Mouse (Mus musculus) layer of hippocampus, postnatal 36 days (tissue): ENCODE results near the gene Scgb1b3. TPM values are rescaled to one million over a fixed set of nuclear protein-coding genes. Genes with fewer than 3 reads are reported as not detected.

ENCODE experiments used
- DNase-seq, 2 experiments: peaks; one replicate each; pipeline ENCODE4 v3.0.0; 2022
- total RNA-seq, 2 experiments: library from RNA; stranded (reverse); gene quantifications; 2 replicates each; pipeline ENCODE4 v1.2.3; 2021

The Scgb1b3 gene
- total RNA-seq, result not detected

- DNase-seq, result no peak
Observed at GRCm38 (mm10) chr7:31375292-31375691, at the start of gene Scgb1b3. Gene Scgb1b3, plus strand, starts transcription at chr7:31375592.

- no peak for DNase-seq
Observed at GRCm38 (mm10) chr7:31362022-31362560, 13.3 kb upstream of the Scgb1b3 start, which contains the start of gene Scgb2b3. Gene Scgb2b3, minus strand, starts transcription at chr7:31362072.

Other genes with a start within 250 kb of the Scgb1b3 start
- 100 to 1,000 TPM; 548 to 620 TPM for gene Scn1b, start 248.6 kb upstream of the Scgb1b3 start, total RNA-seq
- gene Gramd1a, start 219.7 kb upstream of the Scgb1b3 start, total RNA-seq, result 100 to 1,000 TPM; 111 to 118 TPM
- gene Scgb2b2, start 85.1 kb upstream of the Scgb1b3 start, total RNA-seq, result not detected
- gene Scgb1b2, start 83.8 kb upstream of the Scgb1b3 start, total RNA-seq, result not detected
- gene Scgb2b3, start 13.5 kb upstream of the Scgb1b3 start, total RNA-seq, result not detected